Mouse (Mus musculus) cortical plate, adult 2 months (tissue): ENCODE measurements at regions not wholly inside any gene's neighbourhood (a gene's known extent, or its start where the extent isn't known, plus 50 kb on each side); places are given as distances from the start of the nearest gene placed in this dataset.

Experiments used
- CTCF ChIP-seq: fragments of 200-500 bp; IDR thresholded peaks from 2 replicates; pipeline ENCODE4 v1.5.1; 2011; ENCODE audit warnings: mild to moderate bottlenecking, control low read depth, low read length; ENCODE audit not compliant: insufficient read depth; ENCODE audit errors: extremely low read depth
- POLR2A ChIP-seq: fragments of 200-500 bp; IDR thresholded peaks from 2 replicates; pipeline ENCODE4 v1.6.1; 2011; ENCODE audit warnings: mild to moderate bottlenecking, low read length, control low read depth; ENCODE audit not compliant: insufficient read depth; ENCODE audit errors: extremely low read depth

- no peak for TF ChIP-seq POLR2A
- TF ChIP-seq CTCF: no peak
Observed at GRCm38 (mm10) chr2:51055339-51055738, 93.6 kb downstream of the Rnd3 start.
